Mouse (Mus musculus) gonadal fat pad, adult 2 months (tissue): Measurements from ENCODE around the gene Ptprj. TPM values are rescaled to one million over a fixed set of nuclear protein-coding genes. Genes with fewer than 3 reads are reported as not detected.
"Not testable (repeated sequence)": the region's sequence is repeated elsewhere in the genome, so short reads cannot be mapped to it uniquely, and the experiment has no call there.

ENCODE experiments used
- DNase-seq: peaks from one replicate; pipeline ENCODE4 v3.0.0-alpha.2; 2012; ENCODE audit warnings: low read depth
- polyA plus RNA-seq: library from polyadenylated mRNA; depleted of rRNA; stranded (reverse); fragments of >200 nt; gene quantifications from 2 replicates; pipeline ENCODE4 v1.2.3, GENCODE M21; 2012

Gene Ptprj
- polyA plus RNA-seq, 1 experiment: 11.8 TPM

DNA sequence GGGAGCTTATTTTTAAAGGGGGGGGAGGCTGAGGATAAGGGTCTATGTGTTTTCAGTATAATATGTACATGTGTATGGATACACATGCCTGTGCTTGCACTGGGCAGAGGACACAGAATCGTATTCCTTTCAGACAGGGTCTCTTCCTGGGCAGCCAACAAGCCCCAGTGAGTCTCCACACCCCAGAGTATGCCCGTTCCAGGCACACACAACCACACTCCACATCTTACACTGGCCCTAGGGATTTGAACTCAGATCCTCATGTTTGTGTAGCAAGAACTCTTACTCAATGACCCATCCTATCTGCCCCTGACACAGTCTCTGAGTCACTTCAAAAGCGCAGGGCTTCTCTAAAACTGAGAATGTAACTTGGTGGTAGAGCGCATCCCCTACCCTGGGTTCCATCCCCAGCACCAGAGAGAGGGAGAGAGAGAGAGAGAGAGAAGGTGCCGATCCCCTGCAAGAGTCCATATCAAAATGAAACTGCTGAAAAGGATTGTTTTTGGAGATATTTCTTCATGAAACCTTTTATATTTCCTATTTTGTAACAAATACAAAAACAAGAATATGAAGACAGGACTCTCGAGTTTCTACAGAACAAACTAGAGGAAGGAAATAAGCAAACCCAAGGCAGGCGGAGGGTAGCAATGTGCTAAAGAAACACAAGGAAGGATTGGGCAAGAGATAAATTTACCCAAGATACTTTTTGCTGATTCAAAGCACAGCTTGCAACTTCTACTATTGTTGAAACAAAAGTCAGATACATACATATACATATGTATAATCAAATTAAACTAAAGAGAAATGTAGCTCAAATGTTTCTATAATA lies 2.8 kb downstream of the Ptprj start:
- no peak for DNase-seq

DNA sequence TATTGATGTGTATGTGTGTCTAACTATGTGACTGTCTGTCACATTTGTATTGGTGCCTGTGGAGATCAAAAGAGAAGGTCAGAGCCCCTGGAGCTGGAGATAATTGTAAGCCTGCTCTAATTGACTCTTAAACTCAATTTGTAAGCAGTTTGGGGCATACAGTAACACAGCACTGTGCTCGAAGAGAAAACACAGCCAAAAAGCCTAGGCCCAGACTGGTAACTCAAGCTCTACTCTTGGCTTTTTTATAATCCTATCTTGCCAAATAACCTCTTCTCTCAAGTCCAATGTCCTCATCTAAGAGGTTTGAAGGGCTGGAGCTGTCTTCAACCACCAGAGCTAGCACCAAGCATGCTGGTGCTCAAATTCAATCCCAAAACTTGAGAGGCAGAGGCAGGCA lies 3.5 kb downstream of the Ptprj start:
- DNase-seq: no peak

DNA sequence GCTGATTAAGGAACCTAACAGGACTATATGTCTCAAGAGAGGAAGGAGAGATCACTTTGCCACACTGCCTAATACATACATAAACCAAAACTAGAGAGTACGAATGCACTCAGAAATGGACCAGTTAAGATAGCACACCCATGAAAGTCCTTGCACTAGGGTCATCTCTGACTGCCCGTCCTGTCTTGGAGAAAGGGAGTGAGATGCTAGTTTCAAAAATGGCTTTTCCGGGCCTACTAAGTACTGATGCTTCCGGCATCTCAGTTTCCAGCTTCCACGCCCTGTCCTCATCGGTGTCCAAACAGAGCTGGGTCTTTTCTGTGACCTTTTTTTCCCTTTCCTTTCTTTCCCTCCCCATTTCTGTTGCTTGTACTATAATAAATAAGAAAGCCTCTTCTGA lies 4.0 kb downstream of the Ptprj start:
- no peak for DNase-seq

DNA sequence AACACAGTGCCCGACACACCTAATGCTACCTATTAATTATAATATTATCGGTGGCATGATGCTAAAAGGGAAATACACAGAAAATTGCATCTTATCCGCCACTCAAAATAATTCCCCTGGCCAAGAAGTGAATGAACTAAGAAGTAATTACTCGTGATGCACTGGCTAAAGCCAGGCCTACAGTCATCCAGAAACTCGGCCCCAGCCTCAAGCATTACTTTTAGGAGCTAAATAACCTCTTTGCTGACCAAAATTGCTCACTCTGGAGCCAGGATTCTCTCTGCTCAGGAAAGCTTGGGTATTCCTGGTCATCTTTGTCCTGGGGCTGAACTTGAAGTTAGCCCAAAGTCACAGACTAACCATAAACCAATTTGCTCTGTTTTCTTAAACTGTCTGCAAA lies 4.7 kb downstream of the Ptprj start:
- no peak for DNase-seq

DNA sequence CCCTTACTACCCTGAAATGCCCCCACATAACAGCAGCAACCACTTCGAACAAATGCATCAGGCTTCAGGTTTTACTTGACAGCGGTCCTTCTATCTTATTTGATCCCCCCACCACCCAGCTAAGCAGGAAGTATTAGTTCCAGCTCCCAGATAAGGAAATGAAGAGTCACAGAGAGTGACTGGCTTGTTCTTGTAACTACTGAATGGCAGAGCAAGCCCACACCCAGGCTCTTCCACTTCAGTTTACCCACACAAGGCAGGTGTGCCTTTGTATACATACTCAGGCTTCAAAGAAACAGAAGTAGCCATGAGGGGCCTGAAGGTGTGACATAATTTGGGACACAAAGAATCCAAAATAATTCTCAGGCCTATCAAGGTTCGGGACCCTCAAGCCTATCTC lies 5.3 kb downstream of the Ptprj start:
- DNase-seq: no peak

DNA sequence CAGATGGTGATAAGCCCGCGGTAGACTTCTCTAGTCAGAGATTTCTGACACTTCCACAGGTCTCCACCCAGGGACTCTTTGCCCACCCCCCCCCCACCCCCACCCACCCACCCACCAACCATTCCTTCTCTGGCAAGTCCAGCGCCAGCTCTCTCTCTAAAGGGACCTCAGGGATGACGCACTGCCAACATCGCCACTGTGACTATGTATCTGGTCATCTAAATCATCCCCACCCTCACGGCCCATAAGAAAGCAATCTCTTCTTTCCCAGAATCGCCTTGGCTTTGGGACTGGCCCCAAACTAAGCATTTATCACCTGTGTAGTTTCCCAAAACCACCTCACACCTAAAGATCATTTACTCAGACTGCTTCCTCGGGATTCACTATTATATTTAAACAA lies 5.9 kb downstream of the Ptprj start:
- no peak for DNase-seq

DNA sequence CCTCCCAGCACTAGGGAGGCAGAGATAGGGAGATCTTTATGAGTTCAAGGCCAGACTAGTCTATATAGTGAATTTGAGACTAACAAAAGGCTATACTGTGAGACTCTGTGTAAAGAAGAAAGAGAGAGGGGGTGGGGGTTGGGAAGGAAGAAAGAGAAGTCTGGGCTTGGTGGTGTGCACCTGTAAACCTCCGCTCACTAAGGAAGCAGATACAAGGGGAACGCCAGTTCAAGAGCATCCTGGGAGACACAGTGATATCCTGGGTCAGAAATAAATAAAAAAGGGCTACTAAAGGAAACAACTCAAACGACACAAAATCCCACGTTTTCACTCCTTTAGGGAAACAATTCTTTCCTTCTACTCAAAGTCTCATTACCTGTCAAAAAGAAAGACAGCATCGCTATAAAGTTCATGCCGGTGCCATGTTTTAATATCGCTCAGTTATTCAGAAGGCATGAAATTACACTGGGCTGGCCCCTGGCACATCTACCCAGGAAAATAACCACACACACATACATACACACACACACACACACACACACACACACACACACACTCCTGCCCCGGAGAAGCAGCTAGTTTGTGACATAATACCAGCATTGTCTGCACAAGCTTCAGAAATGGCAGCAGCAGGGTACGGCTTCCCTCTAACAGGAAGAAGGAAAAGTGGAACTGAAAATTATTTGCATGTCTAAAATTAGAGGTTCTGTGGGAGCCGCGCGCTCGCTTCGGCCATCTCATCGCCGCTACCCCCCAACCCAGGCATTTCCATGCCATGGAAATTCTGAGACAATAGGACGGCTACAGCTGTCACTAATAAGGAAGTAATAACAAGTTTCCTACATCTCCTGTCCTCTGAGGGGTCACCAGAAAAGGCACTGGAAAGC lies 6.6 kb downstream of the Ptprj start:
- no peak for DNase-seq

DNA sequence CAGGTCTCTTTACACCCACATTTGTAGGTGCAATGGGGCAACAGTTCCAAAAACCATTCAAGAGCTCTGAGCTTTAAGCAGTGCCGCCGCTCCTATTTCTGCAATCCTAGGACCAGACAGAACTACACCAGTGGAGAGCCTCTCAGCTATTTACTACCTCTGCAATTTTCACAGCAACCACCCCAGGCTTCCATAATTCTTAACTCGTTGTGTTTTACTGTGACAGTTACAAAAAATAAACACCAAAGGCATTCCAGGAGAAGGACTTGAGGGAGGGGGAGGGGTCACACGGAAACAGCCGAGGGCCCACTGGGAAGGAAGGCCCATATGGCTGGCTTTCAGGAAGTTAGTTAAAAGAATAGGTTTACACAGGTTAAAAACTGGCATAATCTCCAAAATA lies 8.3 kb downstream of the Ptprj start:
- DNase-seq: no peak

DNA sequence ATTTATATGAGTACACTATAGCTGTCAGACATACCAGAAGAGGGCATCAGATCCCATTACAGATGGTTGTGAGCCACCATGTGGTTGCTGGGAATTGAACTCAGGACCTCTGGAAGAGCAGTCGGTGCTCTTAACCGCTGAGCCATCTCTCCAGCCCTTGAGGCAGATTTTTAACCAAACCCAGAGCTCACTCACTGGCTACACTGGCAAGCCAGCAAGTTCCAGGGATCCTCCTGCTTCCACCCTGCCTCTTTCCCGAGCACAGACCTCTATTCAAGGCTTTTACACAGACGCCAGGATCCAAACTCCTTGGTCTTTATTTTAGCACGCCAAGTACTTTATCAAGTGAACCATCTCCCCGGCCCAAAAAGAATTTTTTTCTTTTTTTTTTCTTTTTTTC lies 9.0 kb downstream of the Ptprj start:
- not testable (repeated sequence) for DNase-seq

DNA sequence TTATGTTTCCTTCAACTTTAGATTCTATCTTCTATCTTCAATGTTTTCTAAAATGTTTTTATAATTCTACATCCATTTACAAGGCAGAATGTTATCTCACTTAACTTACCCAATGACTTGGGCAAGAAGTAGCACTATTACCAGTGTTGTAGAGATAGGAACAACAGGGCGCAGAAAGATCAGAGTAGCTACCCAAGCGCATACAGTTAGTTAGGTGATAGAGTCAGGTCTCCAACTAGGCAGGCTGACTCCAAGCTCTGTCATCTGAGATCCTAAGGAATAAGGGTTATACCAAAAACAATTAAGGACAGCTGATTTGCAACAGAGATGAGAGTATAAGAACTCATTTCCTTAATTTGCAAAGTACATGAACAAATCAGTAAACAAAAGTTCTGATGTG lies 9.6 kb downstream of the Ptprj start:
- no peak for DNase-seq

DNA sequence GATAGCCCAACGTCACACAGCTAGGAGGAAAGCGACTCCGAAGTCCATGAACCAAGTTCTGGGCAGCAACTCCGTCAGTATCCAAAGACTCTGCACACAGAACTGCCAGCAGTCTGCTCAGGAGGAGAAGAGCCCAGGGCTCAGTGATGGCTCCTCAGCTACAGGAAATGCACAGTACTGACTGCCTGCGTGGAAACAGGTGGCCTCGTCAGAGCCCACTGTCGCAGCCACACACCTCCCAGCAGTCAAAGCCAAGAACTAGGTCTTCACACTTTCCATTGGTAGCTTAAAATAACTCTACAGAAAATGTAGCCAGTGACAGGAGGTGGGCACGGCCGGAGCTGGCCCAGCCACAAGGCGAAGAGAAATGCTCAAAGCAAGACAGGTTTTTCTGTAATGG lies 10.2 kb downstream of the Ptprj start:
- no peak for DNase-seq

DNA sequence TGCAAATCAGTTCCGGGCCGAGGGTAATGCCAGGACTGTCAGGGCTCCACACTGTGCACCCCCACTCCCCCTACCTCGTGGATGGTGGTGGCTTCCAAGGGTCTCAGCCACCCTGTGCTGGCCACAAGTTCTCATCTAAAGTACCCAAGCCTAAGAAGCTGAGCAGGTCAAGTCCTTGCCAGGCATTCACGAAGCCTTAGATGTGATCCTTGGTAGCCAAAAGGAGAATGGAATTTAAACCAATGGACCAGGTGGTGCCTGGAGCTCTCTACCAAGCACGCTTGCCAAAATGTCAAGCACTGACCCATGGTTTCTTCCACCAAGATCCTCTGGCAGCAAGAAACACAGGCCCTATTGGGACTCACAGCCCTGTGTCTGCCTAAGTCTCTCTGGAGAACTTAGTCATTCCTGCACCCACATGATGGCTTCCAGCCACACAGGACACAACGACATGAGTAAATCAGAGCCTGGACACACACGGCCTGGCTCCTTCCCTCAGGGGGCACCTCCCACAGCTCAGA lies 11.4 kb downstream of the Ptprj start:
- peak; percentile 56 for DNase-seq

DNA sequence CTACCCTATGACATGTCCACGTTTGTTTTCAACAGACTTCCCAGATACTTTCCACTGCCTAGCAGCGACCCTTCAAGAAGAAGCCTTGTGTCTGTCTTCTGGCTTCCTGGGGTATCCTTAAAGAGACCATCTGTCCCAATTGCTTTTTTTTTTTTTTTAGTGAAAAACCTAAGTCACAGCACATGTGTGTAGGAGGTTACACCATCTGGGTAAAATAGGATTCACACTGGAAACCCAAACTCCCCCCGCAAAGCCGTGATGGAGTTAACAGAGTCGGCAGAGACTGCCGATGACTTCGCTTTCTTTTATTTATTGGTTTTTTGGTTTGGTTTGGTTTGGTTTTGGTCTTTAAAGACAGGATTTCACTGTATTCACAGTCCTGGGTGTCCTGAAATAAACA lies 12.4 kb downstream of the Ptprj start:
- DNase-seq: no peak

DNA sequence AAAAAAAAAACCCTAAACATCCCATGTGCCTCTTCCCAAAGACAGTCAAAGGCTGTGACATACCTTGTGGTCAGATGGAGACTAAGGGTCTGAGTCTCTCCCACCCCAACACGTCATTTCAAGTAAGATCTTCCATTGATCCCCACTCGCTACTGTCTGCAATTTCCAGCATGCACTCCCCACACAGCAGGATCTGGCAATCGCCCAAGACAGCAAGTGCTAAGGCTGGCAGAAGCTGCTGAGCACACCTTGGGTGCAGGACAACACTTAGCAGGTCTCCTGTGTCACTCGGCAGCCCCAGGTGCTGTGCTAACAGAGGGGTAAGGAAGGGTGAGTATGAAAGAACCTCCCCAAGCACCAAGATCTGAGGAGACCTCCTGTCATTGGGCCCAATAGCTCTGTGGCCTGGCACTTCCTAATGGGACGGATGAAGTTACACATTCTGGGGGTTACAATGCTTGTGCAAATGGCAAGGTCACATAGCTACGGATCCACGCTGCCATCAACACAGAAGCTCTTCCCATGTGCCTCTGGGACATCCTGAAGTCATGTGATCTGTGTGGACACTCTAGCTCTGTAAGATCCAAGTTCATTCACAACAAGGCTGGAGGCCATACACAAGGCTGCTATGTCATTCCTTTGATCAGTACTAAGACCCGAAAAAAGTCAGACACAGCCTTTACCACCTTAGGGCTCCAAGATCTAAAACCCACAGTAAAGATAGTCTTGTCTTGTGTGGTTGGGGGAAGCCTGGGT lies 13.5 kb downstream of the Ptprj start:
- DNase-seq: no peak

DNA sequence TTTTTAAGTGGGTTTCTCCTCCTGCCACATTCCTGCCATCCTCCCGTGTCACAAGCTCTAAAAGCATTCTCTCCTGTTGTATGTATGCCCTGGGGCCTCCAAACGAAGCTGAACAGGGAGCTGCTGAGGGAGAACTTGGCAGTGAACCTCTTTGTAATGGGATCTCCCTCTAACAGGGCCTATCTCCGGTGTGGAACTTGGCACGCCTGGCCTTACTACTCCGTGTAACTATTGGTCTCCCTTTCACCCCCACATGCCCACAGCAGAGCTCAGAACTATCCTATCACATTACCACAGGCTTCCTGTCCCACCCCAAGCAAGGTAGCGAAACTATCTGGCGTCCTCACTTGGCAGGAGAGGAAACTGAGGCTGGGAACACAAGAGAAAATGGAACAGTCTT lies 14.4 kb downstream of the Ptprj start:
- DNase-seq: no peak

DNA sequence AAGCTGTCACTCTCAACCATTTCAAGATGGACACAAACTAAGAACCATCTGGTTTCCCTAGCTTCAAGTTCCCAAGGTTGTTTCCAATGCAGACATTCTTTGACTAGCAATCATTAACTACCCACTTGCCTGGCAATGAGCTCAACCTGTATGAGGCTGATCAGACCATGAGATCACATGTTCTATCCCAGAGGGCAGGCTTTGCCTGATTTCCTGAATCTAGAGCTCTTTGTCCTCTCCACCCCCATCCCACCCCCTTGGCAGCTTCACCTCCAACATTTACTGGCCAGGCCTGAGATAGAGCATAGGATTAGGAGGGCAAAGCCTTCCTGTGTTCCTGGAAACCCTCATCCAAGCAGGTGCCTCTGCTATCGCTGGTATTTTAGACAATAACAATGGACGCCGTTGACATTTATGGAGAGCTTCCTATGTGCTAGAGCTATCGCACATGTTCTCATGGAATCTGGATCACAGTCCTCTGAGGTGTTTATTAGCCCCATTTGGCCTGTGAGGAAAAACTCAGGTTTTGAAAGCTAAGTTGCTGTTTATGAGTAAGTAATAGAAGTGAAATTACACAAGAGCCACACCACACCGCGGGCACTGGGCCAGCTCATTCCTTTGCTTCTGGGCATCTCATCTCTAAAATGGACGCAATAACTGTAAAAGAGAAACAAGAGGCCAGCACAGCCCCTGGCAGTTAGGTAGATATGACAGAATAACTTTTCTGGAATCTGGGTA lies 15.1 kb downstream of the Ptprj start:
- DNase-seq: peak; percentile 42

DNA sequence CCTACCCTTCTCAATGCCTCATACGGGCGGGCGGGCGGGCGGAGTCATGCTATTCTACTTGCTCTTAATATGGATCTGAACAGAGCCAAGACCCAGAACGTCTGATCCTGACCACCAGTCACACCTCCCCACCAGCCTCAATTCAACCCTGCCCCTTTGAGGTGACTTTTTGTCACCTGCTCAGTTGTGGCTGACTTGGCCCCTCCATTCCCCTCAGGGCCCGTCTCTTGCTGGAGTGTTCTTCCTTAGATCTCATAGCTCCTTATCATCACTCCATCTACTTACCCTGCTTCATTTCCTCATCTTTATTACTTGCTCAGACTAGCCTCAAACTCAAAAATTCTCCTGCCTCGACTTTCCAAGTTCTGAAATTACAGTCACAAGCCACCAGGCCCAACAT lies 15.9 kb downstream of the Ptprj start:
- no peak for DNase-seq

DNA sequence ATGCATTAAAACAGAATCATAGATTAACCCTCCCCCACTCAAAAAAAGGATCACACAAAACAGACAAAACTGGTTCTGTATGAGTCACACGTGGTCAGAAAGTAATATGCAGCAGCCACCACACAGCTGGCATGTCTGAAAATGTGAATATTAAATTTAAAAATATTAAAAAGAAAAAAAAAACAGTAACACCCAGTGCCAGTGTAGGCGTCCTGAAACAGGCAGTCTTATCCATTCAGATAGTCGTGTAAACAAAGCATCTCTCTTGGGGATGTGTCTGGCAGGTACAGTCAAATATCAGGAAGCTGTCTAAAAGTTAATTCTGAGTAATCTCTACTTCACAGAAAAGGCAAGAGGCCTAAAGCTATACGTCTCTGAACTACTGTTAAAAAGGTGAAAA lies 17.3 kb downstream of the Ptprj start:
- DNase-seq: no peak

DNA sequence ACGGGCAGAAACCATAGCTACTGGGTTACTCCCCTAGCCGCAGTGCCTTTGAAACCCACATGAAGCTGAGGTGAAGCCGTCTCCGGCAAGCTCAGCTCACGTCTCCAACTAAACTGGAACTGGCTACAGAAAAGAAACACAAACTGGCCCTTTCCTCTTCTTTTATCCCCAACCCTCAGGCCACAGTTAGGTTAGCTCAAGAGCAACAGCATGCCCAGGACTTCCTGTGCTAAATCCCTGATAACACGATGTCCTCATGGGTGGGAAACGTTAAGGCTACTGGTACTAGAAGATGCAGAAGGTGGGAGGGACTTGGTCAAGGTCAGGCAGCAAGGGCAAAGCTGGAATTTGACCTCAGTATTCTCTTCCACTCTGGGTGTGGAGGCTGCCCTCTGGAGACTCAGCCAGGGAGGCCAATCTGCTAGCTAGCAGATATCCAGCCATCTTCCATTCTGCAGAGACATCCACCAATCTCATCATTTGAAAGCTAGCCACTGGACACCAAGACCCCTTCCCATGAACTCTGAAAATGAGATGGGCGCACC lies 18.2 kb downstream of the Ptprj start:
- DNase-seq: no peak

DNA sequence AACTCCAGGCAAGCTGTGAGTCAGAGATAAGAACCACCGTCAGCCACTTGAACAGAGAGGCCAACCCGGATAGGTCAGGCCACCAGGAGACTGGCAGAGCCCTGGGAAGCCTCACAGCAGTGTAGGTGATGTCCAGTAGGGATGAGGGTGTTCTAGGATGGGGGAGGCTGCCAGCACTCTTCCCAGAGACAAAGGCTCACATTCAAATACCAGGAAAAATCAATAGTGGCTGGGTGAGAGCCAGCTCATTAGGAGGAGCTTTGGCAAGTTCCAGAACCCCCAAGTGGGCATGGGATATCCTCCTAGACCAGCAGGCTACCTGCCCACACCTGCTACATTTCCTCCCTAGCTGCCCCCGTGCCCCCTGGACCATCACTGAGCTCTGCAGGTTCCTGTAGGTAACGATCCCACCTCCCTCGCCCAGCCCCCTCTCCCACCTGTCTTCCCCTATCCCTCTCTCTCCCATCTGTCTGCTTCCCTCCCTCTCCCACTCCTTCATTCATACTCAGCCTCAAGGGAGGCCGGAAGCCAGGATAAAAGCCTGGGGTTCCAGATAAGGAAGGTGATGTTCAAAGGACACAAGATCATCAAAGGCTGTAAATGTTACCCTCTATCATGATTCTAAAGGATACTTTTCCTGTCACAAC lies 20.1 kb downstream of the Ptprj start:
- DNase-seq: no peak
